Mouse (Mus musculus): Measurements from ENCODE around the gene Rnf168.

Rnf168 gene

DNA sequence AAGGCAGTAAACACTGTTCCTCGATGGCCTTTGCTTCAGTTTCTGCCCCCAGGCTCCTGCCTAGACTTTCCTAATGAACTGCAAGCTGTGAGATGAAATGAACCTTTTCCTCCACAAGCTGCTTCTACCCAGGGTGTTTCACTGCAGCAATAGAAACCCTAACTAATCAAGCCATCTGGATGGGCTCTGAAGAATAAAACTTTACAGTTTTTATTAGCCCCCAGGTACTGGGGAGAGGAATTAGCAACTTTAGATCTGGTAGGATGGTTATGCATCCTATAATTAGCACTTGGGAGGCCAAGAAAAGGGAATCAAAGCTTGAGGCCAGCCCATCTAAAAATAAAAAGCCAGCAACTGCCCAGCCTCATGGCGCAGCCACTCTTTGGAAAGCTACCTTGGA, 39.3 kb downstream of the Rnf168 start:
- no peak for DNase-seq

- no peak for DNase-seq
These were observed 46.7 kb downstream of the Rnf168 start for GRCm38 (mm10) chr16:32323953-32324352.

- no peak for DNase-seq
These were observed 53.8 kb downstream of the Rnf168 start for GRCm38 (mm10) chr16:32330876-32331670.

GRCm38 (mm10) chr16:32332040-32332555, 54.8 kb downstream of the Rnf168 start, which contains the start of gene Ubxn7:
TSS of gene Ubxn7 (plus strand) at chr16:32332257.
- DNase-seq, result peak; percentile 97

DNA sequence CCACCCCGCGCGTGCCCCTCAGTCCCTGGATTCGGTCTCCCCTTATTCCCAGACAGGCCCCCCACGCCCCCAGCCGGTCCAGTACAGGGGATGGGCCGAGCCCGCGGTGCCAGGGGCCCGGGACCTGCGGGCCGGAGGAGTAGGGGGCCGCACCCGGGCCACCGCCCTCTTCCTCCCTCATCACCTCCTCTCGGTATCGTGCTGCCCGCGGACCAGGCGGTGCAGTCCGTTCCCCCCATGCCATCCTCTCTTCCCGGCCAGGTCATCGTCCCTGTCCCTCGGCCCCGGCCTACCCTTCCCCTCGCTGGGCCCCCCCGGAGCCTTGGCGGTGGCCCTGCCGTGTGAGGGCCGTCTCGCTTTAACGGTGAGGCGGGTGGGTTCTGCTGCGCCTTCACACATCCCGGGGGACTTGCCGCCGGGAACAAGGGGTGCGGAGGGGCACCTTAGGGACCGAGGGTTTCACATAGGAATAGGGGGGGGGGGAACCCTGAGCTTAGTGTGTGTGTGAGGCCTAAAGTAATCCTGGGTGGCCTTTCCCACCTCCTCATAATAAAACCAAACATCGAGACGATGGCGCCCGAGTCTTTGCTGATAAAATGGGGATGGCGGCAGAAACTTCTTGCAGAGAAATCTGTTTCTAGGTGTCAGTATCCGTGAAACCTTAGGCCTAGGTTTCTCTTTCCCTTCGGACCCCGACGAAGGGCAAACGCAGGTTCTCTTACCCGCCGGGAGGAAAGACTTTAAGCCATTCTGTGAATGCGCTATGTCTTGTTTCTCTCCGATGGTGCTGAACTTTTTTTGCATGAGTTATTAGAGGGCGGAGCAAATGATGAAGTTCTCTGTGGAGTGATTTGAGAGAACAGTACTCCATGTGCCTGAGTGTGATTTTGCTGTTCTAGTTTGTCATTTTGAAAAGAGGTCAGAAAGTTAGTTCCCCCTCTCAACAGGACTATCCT, 55.6 kb downstream of the Rnf168 start:
- DNase-seq, result peak; percentile 32

DNA sequence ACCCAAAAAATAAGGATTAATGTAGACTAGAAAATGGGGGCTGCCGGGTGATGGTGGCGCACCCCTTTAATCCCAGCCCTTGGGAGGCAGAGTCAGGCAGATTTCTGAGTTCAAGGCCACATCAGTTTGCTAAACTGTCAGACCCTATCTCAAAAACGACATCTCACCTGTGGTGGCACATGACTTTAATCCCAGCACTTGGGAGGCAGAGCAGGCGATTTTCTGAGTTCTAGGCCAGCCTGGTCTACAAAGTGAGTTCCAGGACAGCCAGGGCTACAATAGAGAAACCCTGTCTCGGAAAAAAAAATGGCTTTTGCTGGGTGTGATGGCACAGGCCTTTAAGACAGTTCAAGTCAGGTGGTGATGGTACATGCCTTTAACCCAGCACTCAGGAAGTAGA, 57.9 kb downstream of the Rnf168 start:
- no peak for DNase-seq

- no peak for DNase-seq
These were observed 58.9 kb downstream of the Rnf168 start for GRCm38 (mm10) chr16:32336026-32336780.

- DNase-seq, result no peak
These were observed 59.7 kb downstream of the Rnf168 start for GRCm38 (mm10) chr16:32337001-32337400.

- no peak for DNase-seq
These were observed 63.2 kb downstream of the Rnf168 start for GRCm38 (mm10) chr16:32340451-32340850.

DNA sequence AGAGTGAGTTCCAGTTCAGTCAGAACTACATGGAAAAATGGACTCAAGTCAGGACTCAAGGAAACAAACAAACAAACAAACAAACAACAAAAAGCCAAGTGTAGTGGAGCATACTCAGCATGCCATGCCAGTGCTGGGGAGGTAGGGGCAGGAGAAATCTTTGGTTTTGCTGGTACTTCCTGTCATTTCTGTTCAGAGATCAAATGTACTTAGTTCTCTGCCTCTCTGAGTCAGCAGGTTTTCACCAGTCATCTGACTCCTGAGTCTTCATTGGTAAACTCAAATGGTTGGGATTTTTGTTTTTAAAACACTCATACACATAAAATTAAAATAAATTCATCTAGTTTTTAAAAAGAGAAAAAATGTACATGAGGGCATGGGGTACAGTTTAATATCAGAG, 68.3 kb downstream of the Rnf168 start:
- no peak for DNase-seq

- no peak for DNase-seq
These were observed 73.5 kb downstream of the Rnf168 start for GRCm38 (mm10) chr16:32350776-32351175.
